Mouse (Mus musculus) heart, postnatal 0 days (tissue): ENCODE measurements around the gene Cdyl2.

Experiments used
- CTCF ChIP-seq: IDR thresholded peaks from 2 replicates; pipeline ENCODE4 v1.5.1; 2016; ENCODE audit warnings: antibody characterized with exemption, control low read depth, low read depth
- EP300 ChIP-seq: IDR thresholded peaks from 2 replicates; pipeline ENCODE4 v1.6.1; 2016; ENCODE audit warnings: antibody characterized with exemption, low read depth

- TF ChIP-seq CTCF (no peak), EP300 (no peak)
These were observed 142.2 kb downstream of the Cdyl2 start for GRCm38 (mm10) chr8:116590546-116590945.
